Mouse (Mus musculus) megakaryocyte-erythroid progenitor cell, adult 5 weeks (primary cell): ENCODE data around the gene Olfr985. TPM values are rescaled to one million over a fixed set of nuclear protein-coding genes. Genes with fewer than 3 reads are reported as not detected.

ENCODE experiments used
- polyA plus RNA-seq: library from polyadenylated mRNA; stranded (reverse); fragments of >175 nt; gene quantifications from 2 replicates; pipeline ENCODE4 v1.2.3, GENCODE M21; 2012

Olfr985 gene
- polyA plus RNA-seq: not detected in 2 replicates

GRCm38 (mm10) chr9:40130084-40130483, at the start of gene Olfr985:
Gene Olfr985, minus strand, starts transcription at chr9:40130184.

DNA sequence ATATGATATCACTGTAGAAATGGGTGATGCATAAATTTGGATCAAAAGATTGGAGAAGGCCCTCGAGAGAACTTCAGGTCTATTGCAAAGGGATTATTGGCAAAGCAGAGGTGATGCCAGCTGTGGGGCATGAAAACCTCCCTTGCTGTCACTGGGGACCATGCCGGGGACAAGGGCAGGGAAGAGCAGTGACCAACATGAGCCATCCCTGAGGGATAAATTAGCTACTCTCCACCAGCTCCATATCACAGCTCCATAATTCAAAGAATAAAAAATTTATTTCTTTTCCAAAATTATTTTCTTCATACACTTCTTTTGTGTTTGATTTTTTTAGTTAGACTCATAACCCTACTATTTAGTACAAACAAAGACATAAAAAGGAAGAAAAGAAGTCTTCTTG, 15.9 kb downstream of the Olfr985 start, which contains the start of gene Olfr984:
Gene Olfr984, minus strand, starts transcription at position 101 of the 400 bp plus-strand sequence.

DNA sequence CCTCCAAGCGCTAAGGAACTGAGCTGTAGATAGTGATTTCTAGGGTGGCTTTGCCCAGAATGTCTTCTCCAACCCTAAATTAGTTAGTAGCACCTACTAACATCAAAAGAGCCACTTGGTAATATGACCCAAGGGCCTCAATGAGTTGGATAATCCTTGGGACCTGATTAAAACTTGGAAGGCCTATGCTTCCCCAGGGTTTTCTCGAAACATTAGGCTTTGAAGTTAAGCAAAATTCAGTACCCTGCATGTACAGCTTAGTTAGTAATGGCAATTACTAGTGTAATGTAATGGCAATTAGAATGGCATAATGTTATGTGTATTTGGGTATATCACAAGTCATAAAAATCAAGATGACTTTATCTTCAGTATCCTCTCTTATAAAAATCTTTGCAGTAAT, 36.5 kb downstream of the Olfr985 start, which contains the start of gene Olfr983:
Gene Olfr983, minus strand, starts transcription at position 101 of the 400 bp plus-strand sequence.

Other genes with a start within 250 kb of the Olfr985 start
- gene Olfr229, start 222.8 kb downstream of the Olfr985 start, polyA plus RNA-seq: not detected in 2 replicates
- not detected in 2 replicates for gene Olfr974, start 192.7 kb downstream of the Olfr985 start, polyA plus RNA-seq
- not detected in 2 replicates for gene Olfr975, start 178.1 kb downstream of the Olfr985 start, polyA plus RNA-seq
- gene Olfr976, start 169.1 kb downstream of the Olfr985 start, polyA plus RNA-seq: not detected in 2 replicates
- gene Olfr978, start 138.1 kb downstream of the Olfr985 start, polyA plus RNA-seq: not detected in 2 replicates
- gene Olfr979, start 126.7 kb downstream of the Olfr985 start, polyA plus RNA-seq: not detected in 2 replicates
- not detected in 2 replicates for gene Olfr980, start 120.6 kb downstream of the Olfr985 start, polyA plus RNA-seq
- not detected in 2 replicates for gene Olfr981, start 108.7 kb downstream of the Olfr985 start, polyA plus RNA-seq
- not detected in 2 replicates for gene Olfr982, start 56.4 kb downstream of the Olfr985 start, polyA plus RNA-seq
- gene Olfr983, start 36.6 kb downstream of the Olfr985 start, polyA plus RNA-seq: not detected in 2 replicates
- not detected in 2 replicates for gene Olfr984, start 16.0 kb downstream of the Olfr985 start, polyA plus RNA-seq
- gene Tmem225, start 17.9 kb upstream of the Olfr985 start, polyA plus RNA-seq: not detected in 2 replicates
- not detected in 2 replicates for gene Olfr986, start 50.7 kb upstream of the Olfr985 start, polyA plus RNA-seq
- gene Zfp202, start 62.1 kb upstream of the Olfr985 start, polyA plus RNA-seq: 0.73 and 1.2 TPM in 2 replicates
- gene Scn3b, start 139.0 kb upstream of the Olfr985 start, polyA plus RNA-seq: 0.02 and 0.31 TPM in 2 replicates